Mouse (Mus musculus): ENCODE measurements around the gene Armh1. TPM values are rescaled to one million over a fixed set of nuclear protein-coding genes. Genes with fewer than 3 reads are reported as not detected.
"Not testable (repeated sequence)": the region's sequence is repeated elsewhere in the genome, so short reads cannot be mapped to it uniquely, and the experiment has no call there.

The Armh1 gene
- polyA plus RNA-seq, 1 experiment from 2014 or later = 1.1 TPM

GRCm38 (mm10) chr4:117210147-117211074 lies 41.5 kb downstream of the Armh1 start:
- Histone ChIP-seq H3K36me3 (no peaks in the 10 kb centered on the region), H3K4me3 (no peak overlapping the region), H3K9ac (no peak overlapping the region), H3K27ac (no peak overlapping the region), H3K4me2 (no peak overlapping the region), H3K27me3 (0 out of 2 replicates have a peak, but pooled peaks cover 8% of the 10 kb centered on the region), H3K4me1 (replicated peaks) (no peaks in the 10 kb centered on the region), H3K9me3 (no peaks in the 10 kb centered on the region)
- WGBS = 3% methylated on average over 20 of the region's 20 CpGs
- no peak for ATAC-seq (ENCODE audit: low FRiP score)

GRCm38 (mm10) chr4:117209592-117209991 lies 42.3 kb downstream of the Armh1 start:
- H3K4me1 ChIP-seq (replicated peaks) = no peaks in the 10 kb centered on the region
- WGBS = 86% methylated on average over 6 of the region's 6 CpGs
- ATAC-seq (ENCODE audit: low FRiP score) = no peak
- no peaks in the 10 kb centered on the region for H3K9me3 ChIP-seq
- H3K27ac ChIP-seq = no peak overlapping the region
- no peak overlapping the region for H3K4me2 ChIP-seq
- H3K36me3 ChIP-seq = no peaks in the 10 kb centered on the region
- H3K27me3 ChIP-seq = 0 out of 2 replicates have a peak, but pooled peaks cover 8% of the 10 kb centered on the region
- no peak overlapping the region for H3K4me3 ChIP-seq
- H3K9ac ChIP-seq = no peak overlapping the region

- no peak for ATAC-seq (ENCODE audit: low FRiP score)
- WGBS = 72% methylated on average over 4 of the region's 4 CpGs
- Histone ChIP-seq H3K27me3 (no peaks in the 10 kb centered on the region), H3K36me3 (no peaks in the 10 kb centered on the region), H3K9ac (no peak overlapping the region), H3K9me3 (no peaks in the 10 kb centered on the region), H3K27ac (no peak overlapping the region), H3K4me3 (no peak overlapping the region), H3K4me2 (no peak overlapping the region), H3K4me1 (replicated peaks) (no peaks in the 10 kb centered on the region)
These were observed 49.0 kb downstream of the Armh1 start for GRCm38 (mm10) chr4:117202992-117203354.

- no peaks in the 10 kb centered on the region for H3K4me1 ChIP-seq (replicated peaks)
- under 1% methylated on average over 25 of the region's 25 CpGs for WGBS
- ATAC-seq (ENCODE audit: low FRiP score) = peak; percentile 68; the same call in 1 of the 2 replicates
- no peaks in the 10 kb centered on the region for H3K9me3 ChIP-seq
- no peaks in the 10 kb centered on the region for H3K27me3 ChIP-seq
- H3K27ac ChIP-seq = peak overlapping the region; percentile 30; the same call in 1 of the 2 replicates
- H3K4me2 ChIP-seq = peak overlapping the region; percentile 51
- H3K4me3 ChIP-seq = peak overlapping the region; percentile 27
- H3K9ac ChIP-seq = peak overlapping the region; percentile 52; the same call in 1 of the 2 replicates
- H3K36me3 ChIP-seq = no peaks in the 10 kb centered on the region
These were observed 49.6 kb downstream of the Armh1 start for GRCm38 (mm10) chr4:117202046-117202991.

GRCm38 (mm10) chr4:117191804-117192203 lies 60.1 kb downstream of the Armh1 start:
- Histone ChIP-seq H3K9me3 (no peaks in the 10 kb centered on the region), H3K4me3 (no peak overlapping the region), H3K36me3 (no peaks in the 10 kb centered on the region), H3K27ac (no peak overlapping the region), H3K27me3 (no peaks in the 10 kb centered on the region), H3K9ac (no peak overlapping the region), H3K4me1 (replicated peaks) (peaks cover 5% of the 10 kb centered on the region; the same call in 1 of the 2 replicates), H3K4me2 (no peak overlapping the region)
- 95% methylated on average over 14 of the region's 14 CpGs for WGBS
- no peak for ATAC-seq (ENCODE audit: low FRiP score)

- Histone ChIP-seq H3K4me2 (no peak overlapping the region), H3K36me3 (no peaks in the 10 kb centered on the region), H3K4me1 (replicated peaks) (peaks cover 5% of the 10 kb centered on the region; the same call in 1 of the 2 replicates), H3K9ac (peak overlapping the region; percentile 51; the same call in 1 of the 2 replicates), H3K9me3 (no peaks in the 10 kb centered on the region), H3K4me3 (no peak overlapping the region), H3K27me3 (no peaks in the 10 kb centered on the region), H3K27ac (peak overlapping the region; percentile 79; the same call in 1 of the 2 replicates)
- no peak for ATAC-seq (ENCODE audit: low FRiP score)
- 70% methylated on average over 7 of the region's 7 CpGs for WGBS
These were observed 61.3 kb downstream of the Armh1 start for GRCm38 (mm10) chr4:117190660-117191059.

- Histone ChIP-seq H3K27ac (peak overlapping the region; percentile 79), H3K9ac (peak overlapping the region; percentile 67), H3K36me3 (no peaks in the 10 kb centered on the region), H3K4me2 (peak overlapping the region; percentile 40), H3K4me1 (replicated peaks) (peaks cover 5% of the 10 kb centered on the region; the same call in 1 of the 2 replicates), H3K9me3 (no peaks in the 10 kb centered on the region), H3K4me3 (peak overlapping the region; percentile 28), H3K27me3 (no peaks in the 10 kb centered on the region)
- ATAC-seq (ENCODE audit: low FRiP score) = peak; percentile 90
- under 1% methylated on average over 9 of the region's 9 CpGs for WGBS
These were observed 61.9 kb downstream of the Armh1 start for GRCm38 (mm10) chr4:117189856-117190543.

- Histone ChIP-seq H3K9me3 (no peaks in the 10 kb centered on the region), H3K4me3 (peak overlapping the region; percentile 28), H3K36me3 (no peaks in the 10 kb centered on the region), H3K9ac (peak overlapping the region; percentile 67), H3K27ac (peak overlapping the region; percentile 77), H3K27me3 (no peaks in the 10 kb centered on the region), H3K4me2 (peak overlapping the region; percentile 40), H3K4me1 (replicated peaks) (peaks cover 5% of the 10 kb centered on the region; the same call in 1 of the 2 replicates)
- WGBS = 3% methylated on average over 16 of the region's 16 CpGs
- peak; percentile 52 for ATAC-seq (ENCODE audit: low FRiP score)
These were observed 62.5 kb downstream of the Armh1 start for GRCm38 (mm10) chr4:117189382-117189855.

- no peaks in the 10 kb centered on the region for H3K36me3 ChIP-seq
- peak overlapping the region; percentile 40 for H3K4me2 ChIP-seq
- H3K9me3 ChIP-seq = no peaks in the 10 kb centered on the region
- no peak overlapping the region for H3K27ac ChIP-seq
- H3K27me3 ChIP-seq = no peaks in the 10 kb centered on the region
- H3K9ac ChIP-seq = peak overlapping the region; percentile 51; the same call in 1 of the 2 replicates
- no peak for ATAC-seq (ENCODE audit: low FRiP score)
- WGBS = 60% methylated on average over 3 of the region's 3 CpGs
- peaks cover 5% of the 10 kb centered on the region; the same call in 1 of the 2 replicates for H3K4me1 ChIP-seq (replicated peaks)
- H3K4me3 ChIP-seq = peak overlapping the region; percentile 28; the same call in 1 of the 2 replicates
These were observed 63.0 kb downstream of the Armh1 start for GRCm38 (mm10) chr4:117188969-117189368.

- Histone ChIP-seq H3K4me2 (peak overlapping the region; percentile 84), H3K4me1 (replicated peaks) (peaks cover 18% of the 10 kb centered on the region), H3K9ac (peak overlapping the region; percentile 70), H3K27ac (peak overlapping the region; percentile 78), H3K4me3 (peak overlapping the region; percentile 51)
- peak; percentile 76 for ATAC-seq (ENCODE audit: low FRiP score)
- not testable (repeated sequence) for H3K27me3 ChIP-seq, H3K36me3 ChIP-seq, H3K9me3 ChIP-seq
- 15% methylated on average over 9 of the region's 9 CpGs for WGBS
These were observed 69.2 kb downstream of the Armh1 start for GRCm38 (mm10) chr4:117182759-117183096.
